Mouse (Mus musculus): Measurements from ENCODE around the gene Jade2.

Jade2 gene

DNA sequence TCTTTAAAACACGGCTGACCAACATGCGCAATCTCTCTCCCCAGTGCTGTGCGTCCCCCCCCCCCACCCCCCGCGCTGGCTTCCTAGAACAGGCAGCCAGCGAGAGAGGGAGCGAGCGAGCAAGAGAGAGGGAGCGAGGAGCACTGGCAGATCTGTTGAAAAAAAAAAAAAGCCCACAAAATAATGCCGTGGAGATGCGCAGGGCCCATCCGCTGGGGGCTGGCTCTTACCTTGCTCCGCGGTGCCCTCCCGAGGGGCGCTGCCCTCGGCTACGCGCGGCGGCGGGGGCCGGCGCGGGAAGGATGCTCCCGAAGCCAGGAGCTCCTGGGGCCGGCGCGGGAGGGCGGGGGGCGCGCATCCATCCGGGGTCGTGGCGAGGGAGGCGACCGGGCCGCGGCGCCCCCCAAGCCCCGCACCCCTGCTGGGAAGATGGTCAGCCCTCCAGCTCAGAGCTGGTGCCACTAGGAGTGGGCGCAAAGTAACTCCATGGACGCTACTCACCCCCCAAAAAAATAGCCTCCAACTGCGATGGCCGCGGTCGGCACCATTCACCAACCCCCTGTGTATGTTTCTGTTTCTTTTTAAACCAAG is at the start of gene Jade2:
TSS of gene Jade2 (minus strand) at position 573 of the 591 bp plus-strand sequence.
- peak; percentile 60 for DNase-seq (ENCODE audit: low spot score)

DNA sequence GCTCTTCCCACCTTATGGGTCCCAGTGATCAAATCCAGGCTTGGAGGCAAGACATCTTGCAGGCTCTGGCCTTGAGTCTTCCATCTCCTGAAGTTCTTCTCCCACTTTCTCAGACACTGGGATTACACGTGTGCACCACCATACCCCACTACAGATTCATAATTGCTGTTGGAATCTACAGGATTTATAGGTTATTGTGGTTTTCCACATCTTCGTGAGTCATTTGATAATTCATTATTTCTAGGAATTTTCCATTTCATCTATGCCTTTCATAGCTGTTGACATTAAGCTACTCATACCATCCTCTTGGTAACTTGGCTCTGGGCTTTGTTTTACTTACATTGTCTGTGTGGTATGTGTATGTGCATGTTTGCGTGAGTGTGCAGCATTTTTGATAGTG is 46.8 kb upstream of the Jade2 start:
- DNase-seq (ENCODE audit: low spot score): no peak

DNA sequence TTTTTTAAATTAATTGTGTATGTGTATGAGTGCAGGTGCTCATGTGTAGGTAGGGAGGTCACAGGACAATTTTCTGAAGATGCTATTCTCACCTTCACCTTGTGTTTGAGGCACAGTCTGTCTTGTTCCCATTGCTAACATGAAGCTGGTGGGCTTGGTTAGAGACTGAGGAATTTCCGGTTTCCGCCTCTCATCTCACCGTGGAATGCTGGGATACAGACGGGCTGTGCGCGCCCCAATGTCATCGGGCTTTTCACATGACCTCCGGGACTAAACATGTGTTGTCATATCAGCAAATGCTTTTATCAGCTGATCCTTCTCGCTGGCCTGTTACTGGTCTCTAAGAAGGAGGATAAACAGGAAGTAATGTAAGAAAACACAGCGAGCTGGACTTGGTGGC is 42.2 kb upstream of the Jade2 start:
- DNase-seq (ENCODE audit: low spot score): no peak

DNA sequence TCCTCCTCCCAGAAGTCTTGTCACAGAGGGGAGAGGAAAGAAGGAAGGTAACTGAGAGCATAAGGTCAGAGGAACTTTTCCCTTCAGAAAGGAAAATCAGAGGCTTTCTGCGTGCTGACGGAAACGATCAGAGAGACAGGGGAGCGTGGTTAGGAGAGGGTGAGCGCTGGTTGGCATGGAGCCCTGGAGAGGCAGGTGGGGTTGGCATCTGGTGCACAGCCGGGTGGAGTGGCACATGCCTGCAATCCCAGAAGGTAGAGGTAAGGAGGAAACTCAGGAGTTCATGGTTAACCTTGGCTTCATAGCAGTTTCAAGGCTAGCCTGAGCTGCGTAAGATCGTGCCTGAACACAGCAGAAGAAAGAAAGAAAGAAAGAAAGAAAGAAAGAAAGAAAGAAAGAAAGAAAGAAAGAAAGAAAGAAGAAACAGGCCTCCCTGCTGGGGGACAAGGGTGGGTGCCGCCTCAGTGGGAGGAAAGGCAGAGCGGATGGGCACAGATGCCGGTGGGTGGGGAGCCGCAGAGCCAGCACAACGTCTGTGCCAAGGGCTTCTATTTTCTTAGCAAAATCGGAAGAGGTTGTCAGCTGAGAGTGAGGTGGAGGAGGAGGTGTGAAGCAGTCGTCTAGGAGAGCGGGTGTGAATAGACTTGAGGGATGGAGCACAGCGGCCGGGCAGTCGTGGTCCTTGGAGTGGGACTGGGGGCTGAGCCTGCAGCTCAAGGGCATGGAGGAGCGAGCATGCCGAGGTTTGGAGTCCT is 41.0 kb upstream of the Jade2 start:
- DNase-seq (ENCODE audit: low spot score): no peak

DNA sequence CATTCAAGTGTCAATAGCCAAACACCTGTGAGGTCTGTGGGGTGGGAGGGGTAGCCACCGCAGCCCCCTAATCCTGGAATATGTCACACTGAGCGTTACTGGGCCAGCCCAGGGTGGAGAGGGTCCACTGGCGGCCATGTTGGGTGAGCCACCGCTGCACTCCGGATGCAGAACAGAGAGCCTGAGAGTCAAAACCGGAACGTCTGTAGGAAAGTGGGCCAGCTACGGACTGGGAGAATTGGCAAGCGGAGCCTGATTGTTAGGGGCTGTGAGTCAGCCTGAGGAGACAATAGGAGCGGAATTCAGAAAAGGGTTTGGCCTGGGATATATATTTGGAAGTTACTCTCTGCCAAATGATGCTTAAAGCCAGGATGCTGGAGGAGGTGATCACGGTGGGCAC is 39.9 kb upstream of the Jade2 start:
- no peak for DNase-seq (ENCODE audit: low spot score)

DNA sequence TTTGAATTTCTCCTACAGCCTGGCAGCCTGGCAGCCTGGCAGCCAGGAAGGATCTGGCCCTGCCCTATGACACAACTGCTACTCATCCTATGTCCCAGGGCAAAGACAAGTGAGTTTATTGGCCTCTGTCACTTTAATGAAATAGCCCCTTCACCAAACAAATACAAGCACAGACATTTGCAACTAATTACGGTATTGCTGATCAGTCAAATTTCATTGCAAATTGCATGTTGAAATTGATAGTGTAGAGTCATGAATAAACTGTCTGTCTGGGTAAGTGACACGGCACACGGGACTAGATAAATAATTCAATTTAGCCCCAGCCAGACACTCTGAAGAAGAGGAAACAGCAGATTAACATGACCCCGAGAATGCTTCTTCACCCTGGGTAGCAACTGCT is 38.6 kb upstream of the Jade2 start:
- DNase-seq (ENCODE audit: low spot score): no peak

DNA sequence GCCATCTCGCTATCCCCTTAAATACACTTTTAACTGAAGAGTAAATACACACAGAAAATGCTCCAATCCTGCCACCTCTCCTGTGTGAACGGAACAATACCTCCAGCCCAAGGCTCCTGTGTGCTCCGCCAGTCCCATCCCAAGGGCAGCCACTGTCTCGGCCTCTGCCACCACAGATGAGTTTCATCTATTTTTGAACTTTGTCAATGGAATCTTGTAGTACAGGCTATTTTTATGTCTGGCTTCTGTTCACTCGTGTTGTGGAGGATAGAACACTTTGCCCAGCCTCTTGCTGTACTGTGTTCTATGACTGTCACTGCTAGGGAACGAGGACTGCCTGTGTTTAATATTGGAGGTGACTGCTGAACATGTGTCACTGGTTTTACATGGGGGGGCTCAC is 28.2 kb upstream of the Jade2 start:
- DNase-seq (ENCODE audit: low spot score): no peak

DNA sequence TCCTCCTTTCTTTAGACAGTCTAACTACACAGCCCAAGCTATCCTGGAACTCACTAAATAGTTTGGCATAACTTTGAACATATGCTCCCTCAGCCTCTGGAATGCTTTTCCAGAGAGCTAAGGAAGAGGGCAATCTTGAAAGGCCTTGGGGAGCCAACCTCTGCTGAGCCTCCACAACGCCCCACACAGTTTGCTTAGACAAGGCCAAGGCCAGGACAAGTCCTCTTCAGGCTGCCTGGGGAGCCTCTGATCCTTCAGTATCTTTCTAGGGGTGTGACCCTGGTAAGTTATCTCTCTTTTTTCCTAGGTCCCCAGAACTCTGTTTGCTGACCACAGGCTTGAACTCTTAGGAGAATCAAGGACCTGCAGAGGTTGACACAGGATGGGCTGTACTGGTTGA is 26.6 kb upstream of the Jade2 start:
- DNase-seq (ENCODE audit: low spot score): no peak

DNA sequence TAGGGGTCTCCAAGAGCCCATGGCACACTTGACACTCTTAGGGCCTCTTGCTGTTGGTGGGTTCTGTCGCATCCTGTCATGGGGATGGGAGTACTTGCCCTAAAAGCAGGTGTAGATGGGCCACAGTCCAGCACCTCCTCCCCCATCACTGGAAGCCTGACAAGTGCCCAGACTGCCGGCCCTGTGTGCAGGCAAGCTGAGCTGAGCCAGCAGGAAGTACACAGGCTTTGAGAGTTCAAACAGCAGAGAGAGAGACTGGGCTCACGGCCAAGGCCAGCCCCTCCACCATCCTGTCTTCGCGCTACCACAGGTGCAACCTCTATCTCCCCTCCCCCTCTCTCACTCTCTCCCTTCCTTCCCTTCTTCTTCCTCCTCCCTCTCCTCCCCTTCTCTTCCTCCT is 26.2 kb upstream of the Jade2 start:
- peak; percentile 59 for DNase-seq (ENCODE audit: low spot score)

DNA sequence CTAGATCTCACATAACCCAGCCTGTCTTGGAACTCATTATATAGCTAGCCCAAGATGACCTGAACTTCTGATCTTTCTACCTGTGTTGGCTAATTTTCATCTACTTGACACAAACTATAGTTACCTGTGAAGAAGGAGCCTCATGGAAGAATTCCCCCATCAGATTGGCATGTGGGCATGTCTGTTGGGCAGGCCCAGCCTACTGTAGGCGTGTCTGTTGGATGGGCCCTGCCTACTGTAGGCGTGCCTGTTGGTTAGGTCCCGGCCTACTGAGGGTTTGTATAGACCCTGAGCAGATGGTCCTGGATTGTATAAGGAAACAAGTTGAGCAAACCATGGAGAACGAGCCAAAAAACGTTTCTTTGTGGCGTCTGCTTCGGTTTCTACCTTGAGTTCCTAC is 24.3 kb upstream of the Jade2 start:
- no peak for DNase-seq (ENCODE audit: low spot score)

DNA sequence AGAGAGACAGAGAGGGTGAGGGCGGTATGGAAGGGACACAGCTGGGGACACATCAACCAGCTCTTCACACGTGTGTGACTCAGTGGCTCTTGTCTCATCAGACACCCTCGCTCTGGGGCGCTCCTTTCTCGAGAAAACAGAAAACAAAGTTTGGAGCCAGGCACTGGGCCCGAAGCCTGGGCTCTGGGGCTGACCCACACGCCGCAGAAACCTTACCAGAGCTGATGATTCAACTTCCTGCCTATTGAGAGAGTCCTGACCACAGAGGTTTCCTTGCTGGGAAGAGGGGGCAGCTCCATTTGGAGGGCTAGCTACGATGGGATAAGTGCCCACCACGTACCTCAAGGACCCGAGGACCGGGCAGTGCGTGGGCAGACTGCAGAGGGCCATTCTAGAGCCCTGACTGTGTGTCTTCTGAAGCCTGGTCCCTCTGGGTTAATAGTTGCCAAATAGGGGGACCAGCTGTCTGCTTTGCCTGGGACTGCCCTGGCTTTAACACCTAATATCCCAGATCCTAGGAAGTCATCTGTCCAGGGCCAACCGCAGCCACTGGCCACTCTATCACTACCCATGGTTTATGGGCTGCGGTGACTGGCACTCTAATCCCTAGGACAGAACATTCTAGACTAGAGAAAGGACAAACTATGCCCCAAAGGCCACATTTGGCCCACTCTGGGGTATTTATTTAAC is 23.7 kb upstream of the Jade2 start:
- DNase-seq (ENCODE audit: low spot score): no peak

DNA sequence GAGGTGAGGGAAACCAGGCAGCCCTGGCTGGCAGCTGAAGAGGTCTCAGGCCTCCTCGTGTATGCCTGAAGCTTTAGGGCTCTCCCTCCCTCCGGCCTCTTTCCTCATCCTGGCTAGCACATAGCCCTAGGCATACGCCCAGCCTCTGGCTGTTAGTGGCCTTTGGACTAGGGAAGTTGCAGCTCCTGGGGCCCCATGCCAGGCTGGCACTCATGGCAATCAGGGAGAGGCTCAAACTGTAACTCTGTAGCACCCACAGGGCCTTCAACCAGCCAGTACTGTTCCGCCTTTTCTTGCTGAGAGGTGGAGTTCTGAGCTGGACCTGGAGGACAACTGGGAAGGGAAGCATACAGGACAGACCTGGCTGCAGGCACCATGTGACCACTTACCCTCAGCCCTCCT is 19.5 kb upstream of the Jade2 start:
- peak; percentile 12 for DNase-seq (ENCODE audit: low spot score)

DNA sequence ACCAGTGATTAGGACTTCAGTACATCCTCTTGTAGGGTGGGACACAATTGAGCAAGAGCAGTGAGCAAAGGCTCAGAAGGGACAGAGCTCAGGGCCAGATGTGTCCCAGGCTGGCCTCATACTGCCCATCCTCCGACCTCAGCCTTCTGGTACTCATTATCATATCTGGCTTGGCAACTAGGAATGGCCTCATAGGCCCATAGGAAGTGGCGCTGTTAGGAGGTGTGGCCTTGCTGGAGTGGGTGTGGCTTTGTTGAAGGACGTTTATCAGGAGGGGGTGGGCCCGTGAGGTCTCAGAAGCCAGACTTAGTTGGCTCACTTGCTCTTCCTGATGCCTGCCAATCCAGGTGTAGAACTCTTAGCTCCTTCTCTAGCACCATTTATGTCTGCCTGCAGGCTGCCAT is 18.3 kb upstream of the Jade2 start:
- DNase-seq (ENCODE audit: low spot score): no peak

DNA sequence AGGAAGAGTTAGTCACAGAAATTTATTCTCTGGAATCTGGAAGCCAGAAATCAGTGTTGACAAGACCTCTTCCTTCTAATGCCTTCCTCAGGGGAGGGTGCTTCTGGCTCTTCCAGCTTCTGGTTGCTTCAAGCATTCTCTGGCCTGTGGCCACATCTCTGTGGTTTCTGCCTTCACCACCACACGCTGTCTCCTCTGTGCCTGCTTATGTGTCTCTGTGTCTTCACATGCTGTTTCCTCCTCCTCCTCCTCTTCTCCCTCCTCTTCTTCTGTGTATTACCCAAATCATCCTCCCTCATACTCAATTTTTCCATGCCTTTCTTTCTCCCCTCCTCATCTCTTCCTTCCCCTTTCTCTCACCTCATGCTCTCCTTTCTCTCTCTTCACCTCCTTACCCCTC is 17.6 kb upstream of the Jade2 start:
- no peak for DNase-seq (ENCODE audit: low spot score)

DNA sequence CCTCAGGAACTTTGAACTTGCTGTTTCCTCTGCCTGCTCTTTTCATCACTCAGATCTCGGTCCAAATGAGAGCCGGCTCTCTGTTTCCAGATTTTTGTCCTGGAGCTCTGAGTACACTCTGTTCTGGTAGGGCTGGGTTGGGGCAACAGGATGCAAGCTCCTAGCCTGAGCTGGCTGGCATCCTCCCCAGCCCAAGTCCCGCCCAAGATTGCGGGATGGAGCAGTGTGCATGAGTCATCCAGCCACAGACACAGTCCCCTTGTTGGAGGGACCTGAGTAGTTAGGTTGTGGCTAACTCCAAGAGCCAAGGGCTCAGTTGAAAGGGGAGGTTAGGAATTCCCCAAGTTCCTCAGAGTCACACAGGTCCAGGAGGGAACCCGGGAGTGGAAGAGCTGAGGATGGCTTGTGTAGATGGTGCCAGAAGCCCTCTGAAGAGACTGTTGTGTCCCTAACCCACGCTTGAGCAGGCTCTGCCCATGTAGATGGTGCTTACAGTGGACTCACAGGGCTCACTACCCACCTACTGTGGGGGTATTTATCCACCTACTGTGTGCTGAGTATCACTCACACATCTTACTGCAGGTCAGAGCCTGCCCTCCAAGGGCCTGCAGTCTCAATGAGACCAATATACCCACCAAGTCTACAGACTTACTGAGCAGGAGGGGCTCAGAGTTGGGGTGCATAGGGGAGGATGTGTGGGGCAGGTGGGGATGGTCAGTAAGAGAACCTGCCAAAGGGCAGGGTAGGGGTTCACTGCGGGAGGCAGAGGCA is 17.0 kb upstream of the Jade2 start:
- peak; percentile 80 for DNase-seq (ENCODE audit: low spot score)

DNA sequence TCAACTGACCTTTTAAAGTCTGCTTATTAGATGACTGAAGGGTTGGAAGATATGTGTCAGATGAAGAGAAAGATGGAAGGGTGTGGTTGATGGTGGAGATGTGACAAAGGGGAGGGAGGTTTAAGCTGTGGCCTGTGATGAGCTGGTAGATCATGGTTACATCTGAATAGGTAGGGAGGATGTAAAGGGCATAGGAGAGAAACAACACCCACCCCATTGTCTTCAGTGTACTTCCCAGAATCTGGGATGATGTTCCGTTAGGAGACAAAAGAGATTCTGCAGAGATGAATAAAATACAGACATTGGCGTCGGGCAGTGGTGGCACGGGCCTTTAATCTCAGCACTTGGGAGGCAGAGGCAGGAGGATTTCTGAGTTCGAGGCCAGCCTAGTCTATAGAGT is 15.7 kb upstream of the Jade2 start:
- no peak for DNase-seq (ENCODE audit: low spot score)

DNA sequence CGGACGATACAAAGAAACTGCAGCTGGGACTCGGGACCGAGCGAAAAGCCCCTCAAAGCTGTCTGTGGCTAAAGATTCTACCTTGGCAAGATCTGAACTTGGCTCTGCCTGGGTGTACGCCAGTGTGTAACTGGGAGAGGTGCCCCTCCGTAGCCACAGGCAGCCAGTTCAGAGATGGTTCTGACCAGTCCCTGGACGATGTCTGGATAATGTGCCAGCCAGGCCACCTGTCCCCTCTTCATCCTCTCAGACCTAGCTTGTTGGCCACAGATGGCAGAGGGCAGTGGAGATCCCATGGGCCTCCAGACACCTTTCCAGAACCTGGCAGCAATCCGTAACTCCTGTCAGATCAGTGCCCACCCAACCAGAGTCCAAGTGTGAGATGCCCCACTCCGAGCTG is 9.8 kb upstream of the Jade2 start:
- no peak for DNase-seq (ENCODE audit: low spot score)

DNA sequence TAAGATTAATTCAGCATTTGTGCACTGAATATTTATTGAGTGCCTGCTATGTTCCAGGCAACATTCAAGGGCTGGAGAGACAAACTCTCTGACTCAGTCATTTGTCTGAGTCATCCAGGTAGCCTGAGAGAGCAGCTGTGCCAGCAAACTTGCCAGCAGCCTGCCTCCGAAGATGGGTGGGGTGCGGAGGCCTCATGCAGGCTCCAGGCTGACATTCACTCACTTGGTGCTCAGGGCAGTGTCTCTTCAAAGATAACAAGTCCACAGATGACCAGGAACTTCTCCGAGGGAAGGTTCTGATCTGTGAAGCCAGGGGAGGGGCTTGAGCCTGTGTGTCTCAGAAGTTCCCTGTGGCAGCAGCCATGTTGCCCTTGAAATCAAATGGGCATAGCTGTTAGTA is 8.6 kb upstream of the Jade2 start:
- peak; percentile 57 for DNase-seq (ENCODE audit: low spot score)

DNA sequence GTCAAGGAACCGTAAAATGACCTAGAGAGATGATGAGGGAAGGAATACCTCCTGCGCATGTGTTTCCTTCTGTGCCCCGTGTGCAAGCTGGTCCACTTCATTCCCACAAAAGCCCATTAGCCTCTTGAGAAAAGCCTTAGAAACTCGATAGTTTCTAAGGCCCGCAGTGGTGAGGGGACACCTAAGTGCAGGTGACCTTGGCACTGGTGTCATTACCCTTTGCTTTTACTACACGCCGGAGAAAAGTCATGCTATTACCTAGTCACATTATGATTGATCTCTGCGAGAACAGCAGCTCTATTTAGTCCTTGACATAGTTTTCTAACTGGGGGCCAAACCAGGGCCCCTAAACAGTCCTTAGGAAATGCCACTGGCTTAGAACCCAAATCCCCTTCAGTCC is 3.2 kb upstream of the Jade2 start:
- no peak for DNase-seq (ENCODE audit: low spot score)

DNA sequence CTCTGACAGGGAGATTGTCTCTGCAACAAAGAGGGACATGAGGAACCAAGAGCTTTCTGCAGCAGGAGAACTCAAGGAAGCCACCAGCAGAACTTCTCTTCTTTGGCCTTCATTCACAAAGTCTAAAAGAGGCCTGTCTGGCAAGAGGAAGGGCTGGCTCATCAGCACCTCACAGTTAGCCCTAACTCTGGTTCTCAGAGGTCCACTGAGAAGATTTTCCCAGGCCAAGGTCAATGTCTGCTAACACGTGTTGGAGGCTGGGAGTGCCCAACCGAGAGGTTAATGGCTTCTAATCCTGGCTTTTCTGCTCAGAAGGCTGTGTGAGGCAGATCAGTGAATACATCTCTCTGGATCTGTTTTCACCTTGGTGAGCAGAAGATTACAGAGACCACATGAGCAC is 2.1 kb upstream of the Jade2 start:
- no peak for DNase-seq (ENCODE audit: low spot score)

DNA sequence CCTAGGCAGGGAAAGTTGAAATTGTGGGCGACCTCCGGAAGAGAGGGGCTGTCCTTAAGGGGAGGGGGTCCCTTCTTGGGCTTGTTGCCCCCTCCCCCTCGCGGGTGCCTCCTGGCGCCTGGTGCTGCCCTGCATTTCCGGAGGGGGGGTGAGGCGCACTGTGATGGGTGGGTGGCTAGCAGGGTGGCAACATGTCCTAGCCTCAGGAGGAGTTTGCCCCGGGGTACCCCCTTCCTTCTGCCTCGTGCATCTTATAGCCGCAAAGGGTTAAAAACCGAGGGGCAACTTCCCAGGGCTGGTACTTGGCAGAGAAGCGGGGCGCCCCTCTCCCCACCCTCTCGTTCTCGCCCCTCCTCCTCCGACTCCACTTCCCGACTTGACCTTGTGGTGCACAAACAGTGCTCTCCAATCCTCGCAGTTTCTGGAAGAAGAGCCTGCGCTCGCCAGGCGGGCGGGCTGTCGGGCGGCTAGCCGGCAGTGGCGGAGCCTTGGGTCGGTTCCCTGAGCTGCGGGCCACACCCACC is 1.1 kb upstream of the Jade2 start:
- peak; percentile 83 for DNase-seq (ENCODE audit: low spot score)

DNA sequence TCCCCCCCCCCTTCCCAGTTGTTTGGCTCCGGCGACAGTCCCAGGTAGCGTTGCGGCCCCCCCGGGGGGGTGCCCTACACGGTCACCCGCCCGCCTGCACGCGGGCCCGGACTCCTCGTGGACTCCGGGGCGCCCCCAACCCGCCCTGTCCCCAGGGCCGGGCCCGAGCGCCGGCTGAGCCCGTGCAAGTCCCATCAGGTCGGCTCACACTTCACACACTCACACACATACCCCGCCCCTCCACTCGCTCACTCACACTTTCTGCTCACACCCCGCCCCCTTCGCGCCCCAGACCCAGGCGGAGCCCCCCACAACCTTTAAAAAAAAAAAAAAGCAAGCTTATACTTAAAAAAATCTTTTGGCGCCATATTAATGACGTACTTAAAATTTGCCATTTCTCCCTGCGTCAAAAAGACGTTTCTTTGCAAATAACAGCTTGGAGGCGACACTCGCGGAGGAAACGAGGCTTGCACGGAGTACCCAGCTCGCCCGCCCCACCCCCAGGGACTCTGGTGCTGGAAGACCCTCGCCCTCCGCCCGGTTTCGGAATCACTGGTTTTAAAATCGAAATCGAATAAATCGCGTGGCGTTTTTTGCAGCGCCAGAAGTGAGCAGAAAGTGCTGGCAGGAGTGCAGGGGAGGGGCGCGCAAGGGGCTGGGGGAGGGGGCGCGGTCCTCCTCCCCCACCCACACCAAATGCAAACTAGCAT is 520 bp upstream of the Jade2 start:
- DNase-seq (ENCODE audit: low spot score): peak; percentile 79

Data from urinary bladder, postnatal 14 days (tissue).